Mouse (Mus musculus) MEL (cell line): ENCODE results near the gene Inpp4a. TPM values are rescaled to one million over a fixed set of nuclear protein-coding genes. Genes with fewer than 3 reads are reported as not detected.

Source experiments
- DNase-seq: peaks from one replicate; pipeline ENCODE4 v3.0.0; 2011; ENCODE audit warnings: low read depth, low spot score
- H3K27ac ChIP-seq: 2 replicates; pipeline ENCODE4 v1.5.1; 2012; ENCODE audit warnings: low read depth, mild to moderate bottlenecking, control low read depth, low read length, moderate library complexity; ENCODE audit not compliant: control insufficient read depth
- H3K27me3 ChIP-seq, 2 experiments: fragments of 150-350 bp in 1 of 2; sonication (generic) in 1 of 2; 2 replicates each; pipeline ENCODE4 v1.6.1; 2012; ENCODE audit warnings: low read length in 2 of 2, mild to moderate bottlenecking in 2 of 2, improper control_type of control experiment in 1 of 2, moderate library complexity in 1 of 2; ENCODE audit not compliant: insufficient read depth in 2 of 2, control insufficient read depth in 1 of 2
- H3K36me3 ChIP-seq, 2 experiments: 2 replicates each; pipeline ENCODE4 v1.6.1; 2012 to 2014; ENCODE audit warnings: low read length in 2 of 2, improper control_type of control experiment in 1 of 2, inconsistent platforms in 1 of 2, mild to moderate bottlenecking in 1 of 2; ENCODE audit not compliant: insufficient read depth in 2 of 2, control insufficient read depth in 1 of 2
- H3K4me1 ChIP-seq, 2 experiments: fragments of 150-350 bp in 1 of 2; sonication (generic) in 1 of 2; 2 replicates each; pipeline ENCODE4 v1.6.1; 2012; ENCODE audit warnings: low read length in 2 of 2, improper control_type of control experiment in 1 of 2, mild to moderate bottlenecking in 1 of 2; ENCODE audit not compliant: insufficient read depth in 2 of 2, control insufficient read depth in 1 of 2
- H3K4me3 ChIP-seq, 2 experiments: fragments of 150-350 bp in 1 of 2; sonication (generic) in 1 of 2; 2 replicates each; pipeline ENCODE4 v1.5.1; 2012; ENCODE audit warnings: low read depth in 2 of 2, low read length in 2 of 2, mild to moderate bottlenecking in 2 of 2, moderate library complexity in 2 of 2, control low read depth in 1 of 2, improper control_type of control experiment in 1 of 2; ENCODE audit not compliant: control insufficient read depth in 1 of 2, insufficient read depth in 1 of 2
- H3K79me2 ChIP-seq: 2 replicates; pipeline ENCODE4 v1.6.1; 2012; ENCODE audit warnings: mild to moderate bottlenecking, low read length, moderate library complexity; ENCODE audit not compliant: control insufficient read depth, poor library complexity, insufficient read depth
- H3K9ac ChIP-seq: 2 replicates; pipeline ENCODE4 v1.6.1; 2012; ENCODE audit warnings: low read depth, mild to moderate bottlenecking, control low read depth, low read length, moderate library complexity; ENCODE audit not compliant: control insufficient read depth, poor library complexity, severe bottlenecking
- H3K9me3 ChIP-seq: fragments of 150-350 bp; sonication (generic); replicated peaks from 2 replicates; pipeline ENCODE4 v1.6.1; 2012; ENCODE audit warnings: mild to moderate bottlenecking, low read length, improper control_type of control experiment, moderate library complexity; ENCODE audit not compliant: insufficient read depth
- CHD1 ChIP-seq: IDR thresholded peaks from 2 replicates; pipeline ENCODE4 v1.6.1; 2012; ENCODE audit warnings: low read depth, mild to moderate bottlenecking, inconsistent platforms, low read length, improper control_type of control experiment
- GATA1 ChIP-seq: IDR thresholded peaks from 2 replicates; pipeline ENCODE4 v1.6.1; 2011; ENCODE audit warnings: low read depth, low read length, improper control_type of control experiment
- HCFC1 ChIP-seq: IDR thresholded peaks from 2 replicates; pipeline ENCODE4 v1.6.1; 2012; ENCODE audit warnings: low read depth, mild to moderate bottlenecking, inconsistent platforms, low read length, improper control_type of control experiment, moderate library complexity
- MAZ ChIP-seq: IDR thresholded peaks from 2 replicates; pipeline ENCODE4 v1.6.1; 2012; ENCODE audit warnings: low read depth, mild to moderate bottlenecking, inconsistent platforms, low read length, improper control_type of control experiment
- MXI1 ChIP-seq: IDR thresholded peaks from 2 replicates; pipeline ENCODE4 v1.6.1; 2011; ENCODE audit warnings: mild to moderate bottlenecking, low read depth, low read length, improper control_type of control experiment
- RCOR1 ChIP-seq: IDR thresholded peaks from 2 replicates; pipeline ENCODE4 v1.6.1; 2012; ENCODE audit warnings: low read depth, mild to moderate bottlenecking, inconsistent platforms, low read length, improper control_type of control experiment
- TAL1 ChIP-seq: IDR thresholded peaks from 2 replicates; pipeline ENCODE4 v1.6.1; 2012; ENCODE audit warnings: mild to moderate bottlenecking, inconsistent platforms, low read length, moderate library complexity, mixed read lengths
- UBTF ChIP-seq: IDR thresholded peaks from 2 replicates; pipeline ENCODE4 v1.6.1; 2012; ENCODE audit warnings: low read depth, mild to moderate bottlenecking, inconsistent platforms, low read length, improper control_type of control experiment, moderate library complexity, borderline replicate concordance; ENCODE audit not compliant: insufficient read depth
- ZC3H11A ChIP-seq: IDR thresholded peaks from 2 replicates; pipeline ENCODE4 v1.6.1; 2012; ENCODE audit warnings: low read depth, mild to moderate bottlenecking, inconsistent platforms, low read length, improper control_type of control experiment
- ZKSCAN1 ChIP-seq: IDR thresholded peaks from 2 replicates; pipeline ENCODE4 v1.6.1; 2012; ENCODE audit warnings: low read depth, mild to moderate bottlenecking, inconsistent platforms, low read length, improper control_type of control experiment, moderate library complexity
- ZNF384 ChIP-seq: IDR thresholded peaks from 2 replicates; pipeline ENCODE4 v1.6.1; 2012; ENCODE audit warnings: low read depth, mild to moderate bottlenecking, inconsistent platforms, low read length, improper control_type of control experiment
- polyA plus RNA-seq, 2 experiments: library from polyadenylated mRNA; stranded (reverse) in 1 of 2; unstranded in 1 of 2; fragments of >175 nt in 1 of 2; fragments of >200 nt in 1 of 2; gene quantifications; 2 replicates each; pipeline versions ENCODE4 v1.2.1 to v1.2.4; 2012; ENCODE audit warnings: low replicate concordance in 2 of 2, low read depth in 1 of 2; ENCODE audit not compliant: insufficient read length in 2 of 2, insufficient read depth in 1 of 2, missing spikeins in 1 of 2
- total RNA-seq: library from RNA; depleted of rRNA; stranded (reverse); fragments of 300-350 nt; gene quantifications from 2 replicates; pipeline ENCODE4 v1.2.3, GENCODE M21; 2012

The Inpp4a gene
- total and polyA plus RNA-seq, 3 experiments, result 1.6 to 5.0 TPM; not detected in 1

GRCm38 (mm10) chr1:37333741-37334440 lies 34.2 kb downstream of the Inpp4a start:
- Histone ChIP-seq H3K27ac (no peak overlapping the region), H3K27me3 (no peaks in the 10 kb centered on the region), H3K9me3 (no peaks in the 10 kb centered on the region), H3K36me3 (no peaks in the 10 kb centered on the region), H3K4me3 (no peak overlapping the region), H3K9ac (no peak overlapping the region), H3K79me2 (no peaks in the 10 kb centered on the region), H3K4me1 (no peaks in the 10 kb centered on the region)
- TF ChIP-seq CHD1, result no peak
- no peak for TF ChIP-seq MXI1
- no peak for TF ChIP-seq GATA1
- no peak for TF ChIP-seq RCOR1
- no peak for TF ChIP-seq ZC3H11A
- TF ChIP-seq UBTF, result no peak
- no peak for TF ChIP-seq HCFC1
- DNase-seq, result no peak

GRCm38 (mm10) chr1:37336022-37336421 lies 36.4 kb downstream of the Inpp4a start:
- H3K4me1 ChIP-seq, result no peaks in the 10 kb centered on the region
- H3K36me3 ChIP-seq, result no peaks in the 10 kb centered on the region
- no peak overlapping the region for H3K9ac ChIP-seq
- DNase-seq, result no peak
- no peaks in the 10 kb centered on the region for H3K79me2 ChIP-seq
- no peaks in the 10 kb centered on the region for H3K27me3 ChIP-seq
- no peak overlapping the region for H3K4me3 ChIP-seq
- TF ChIP-seq GATA1, result no peak
- no peak for TF ChIP-seq ZNF384
- no peak for TF ChIP-seq CHD1
- no peak for TF ChIP-seq MAZ
- no peaks in the 10 kb centered on the region for H3K9me3 ChIP-seq
- no peak overlapping the region for H3K27ac ChIP-seq

GRCm38 (mm10) chr1:37336794-37337193 lies 37.1 kb downstream of the Inpp4a start:
- no peak for DNase-seq
- no peaks in the 10 kb centered on the region for H3K27me3 ChIP-seq

More at GRCm38 (mm10) chr1:37336794-37337193, 37.1 kb downstream of the Inpp4a start:
- H3K79me2 ChIP-seq, result no peaks in the 10 kb centered on the region
- H3K36me3 ChIP-seq, result no peaks in the 10 kb centered on the region
- H3K9ac ChIP-seq, result no peak overlapping the region
- H3K9me3 ChIP-seq, result no peaks in the 10 kb centered on the region
- TF ChIP-seq UBTF, result no peak
- no peak for TF ChIP-seq ZKSCAN1
- TF ChIP-seq TAL1, result no peak
- no peak for TF ChIP-seq ZNF384
- TF ChIP-seq, all 39 proteins: peak for 0
- Histone ChIP-seq H3K4me3 (no peak overlapping the region), H3K4me1 (no peaks in the 10 kb centered on the region), H3K27ac (no peak overlapping the region)
